Mouse (Mus musculus): ENCODE measurements at regions not wholly inside any gene's neighbourhood (a gene's known extent, or its start where the extent isn't known, plus 50 kb on each side); places are given as distances from the start of the nearest gene placed in this dataset.

DNA sequence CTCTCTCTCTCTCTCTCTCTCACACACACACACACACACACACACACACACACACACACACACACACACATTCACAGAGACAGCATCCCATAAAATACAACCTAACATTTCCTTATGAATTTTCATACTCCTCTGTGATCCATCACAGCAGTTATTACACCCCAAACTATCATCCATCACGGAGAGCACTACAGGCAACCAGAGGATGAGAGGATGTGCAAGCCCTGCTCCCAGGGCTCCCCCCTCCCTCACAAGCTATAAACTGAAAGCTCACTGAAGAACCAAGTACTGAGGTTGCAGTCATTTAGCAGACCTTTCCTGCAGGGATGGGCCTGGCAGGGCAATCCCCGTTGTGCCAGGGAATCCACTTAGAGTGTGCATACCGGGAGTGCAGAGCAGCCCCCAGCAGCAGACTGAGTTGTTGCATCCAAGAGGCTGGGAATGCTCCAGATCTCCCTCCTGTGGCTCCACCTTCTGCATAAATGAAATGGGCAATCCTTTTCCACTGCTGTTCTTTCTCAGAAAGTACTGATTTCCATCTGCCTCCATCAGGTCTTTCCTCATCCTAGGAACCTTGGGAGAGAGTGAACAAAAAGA, 283.4 kb downstream of the Psat1 start:
- no peak for DNase-seq (ENCODE audit: extremely low spot score in 1 of 2, low spot score in 1 of 2)

GRCm38 (mm10) chr19:15658611-15659010, 288.5 kb downstream of the Psat1 start:
- no peak for DNase-seq (ENCODE audit: extremely low spot score in 1 of 2, low spot score in 1 of 2)

DNA sequence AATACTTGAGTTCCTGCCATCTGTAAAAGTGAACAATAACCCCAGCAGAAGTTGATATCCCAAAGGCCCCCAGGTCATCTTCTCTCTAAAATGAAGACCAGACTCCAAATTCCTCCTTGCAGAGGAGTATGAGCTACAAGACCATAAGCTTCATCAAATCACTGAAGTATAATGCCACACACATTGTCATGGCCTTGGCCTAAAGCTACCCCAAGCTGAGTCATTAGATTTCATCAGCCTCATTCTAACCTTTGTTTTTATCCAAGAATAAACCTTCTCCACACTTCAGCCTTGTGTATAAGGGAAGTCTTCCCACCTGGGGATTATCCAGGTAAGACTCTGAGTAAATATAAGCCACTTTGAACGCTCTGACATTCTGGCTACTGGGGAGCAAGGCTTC, 289.3 kb downstream of the Psat1 start:
- DNase-seq (ENCODE audit: extremely low spot score in 1 of 2, low spot score in 1 of 2): no peak

DNA sequence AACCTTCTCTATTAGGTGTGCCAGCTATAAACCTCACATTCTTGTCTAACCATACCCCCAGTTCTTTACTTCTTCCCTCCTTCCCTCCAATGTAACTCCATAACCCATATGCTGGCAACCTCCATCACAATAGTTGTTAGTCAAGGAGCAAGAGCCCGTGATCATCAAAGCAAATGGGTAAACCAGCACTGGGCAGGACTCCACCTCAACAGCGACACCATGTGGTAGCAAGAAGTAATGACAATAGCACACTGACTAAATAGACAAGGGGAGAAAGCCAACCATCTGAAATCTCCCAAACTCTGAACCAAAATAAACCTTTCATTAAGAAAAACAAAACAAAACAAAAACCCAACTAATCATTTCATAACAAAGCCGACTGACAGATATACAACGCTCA, 297.8 kb downstream of the Psat1 start:
- DNase-seq (ENCODE audit: extremely low spot score in 1 of 2, low spot score in 1 of 2): peak in 1 of 2 experiments; percentile 48

DNA sequence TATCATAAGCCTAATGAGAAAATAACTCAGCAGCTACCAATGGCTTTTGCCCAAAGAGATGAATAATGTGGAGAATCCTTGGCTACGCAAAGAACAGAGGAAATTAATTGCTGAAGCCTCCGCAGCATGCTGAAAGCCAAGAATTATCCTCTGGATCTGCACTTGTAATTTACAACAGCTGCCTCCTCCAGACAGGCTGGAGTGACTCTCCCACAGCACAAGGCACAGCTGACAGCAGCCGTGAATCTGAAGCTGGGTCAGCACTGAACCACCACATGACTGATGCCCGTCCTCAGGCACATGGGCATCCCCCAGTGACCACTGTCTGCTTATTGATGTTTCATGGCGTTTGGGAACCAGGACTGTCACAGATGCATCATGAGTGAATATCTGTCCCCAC, 299.8 kb downstream of the Psat1 start:
- peak in 1 of 2 experiments; percentile 9 for DNase-seq (ENCODE audit: extremely low spot score in 1 of 2, low spot score in 1 of 2)

DNA sequence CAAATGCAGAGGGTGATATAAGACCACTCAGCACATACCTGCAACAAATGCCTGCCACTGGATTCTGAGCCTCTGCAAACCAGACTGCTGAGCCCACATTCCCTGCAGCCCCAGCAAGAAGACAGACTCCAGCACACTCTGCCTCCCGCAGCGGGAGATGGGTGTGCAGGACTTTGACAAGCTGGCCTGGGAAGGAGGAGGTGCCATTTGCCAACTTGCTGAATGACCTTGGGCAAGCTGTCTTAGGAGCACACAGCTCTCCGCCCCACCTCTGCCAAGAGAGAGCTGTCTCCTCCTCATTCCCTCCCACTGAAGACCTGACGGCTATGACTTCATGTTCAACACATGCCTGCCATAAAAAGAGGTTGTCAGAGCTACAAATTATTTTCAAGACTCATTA, 302.4 kb downstream of the Psat1 start:
- no peak for DNase-seq (ENCODE audit: extremely low spot score in 1 of 2, low spot score in 1 of 2)

DNA sequence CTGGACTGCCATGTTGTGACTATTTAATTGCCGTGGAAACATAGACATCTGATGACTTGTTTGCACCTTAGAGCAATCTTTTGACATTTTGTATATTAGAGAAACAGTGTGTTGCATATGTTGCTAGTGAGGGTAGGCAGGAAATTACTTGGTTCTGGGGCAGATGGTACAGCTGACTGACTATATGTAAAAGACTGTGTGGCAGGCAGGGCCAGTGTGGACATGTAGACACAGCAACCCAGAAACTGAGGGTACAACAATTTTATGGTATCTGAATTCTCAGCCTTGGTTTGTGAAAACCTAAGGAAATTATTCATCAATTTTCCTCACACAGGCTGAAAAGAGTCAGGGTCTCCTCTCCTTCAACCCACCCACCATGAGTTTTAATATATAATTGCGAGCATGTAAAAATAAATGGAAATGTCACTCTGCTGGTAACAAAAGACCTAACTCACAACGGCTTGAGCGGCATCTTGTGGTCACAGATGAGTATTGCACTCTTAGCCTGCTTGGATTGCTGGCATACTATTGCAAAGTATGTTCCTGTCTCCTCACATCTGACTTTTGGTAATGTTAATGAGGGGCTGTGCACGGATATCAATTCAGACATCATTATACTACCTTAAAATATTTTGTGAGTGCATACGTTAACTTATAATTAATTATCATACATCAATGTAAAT, 329.8 kb downstream of the Psat1 start:
- peak; percentile 44 to 78 for DNase-seq (ENCODE audit: extremely low spot score in 1 of 2, low spot score in 1 of 2)

DNA sequence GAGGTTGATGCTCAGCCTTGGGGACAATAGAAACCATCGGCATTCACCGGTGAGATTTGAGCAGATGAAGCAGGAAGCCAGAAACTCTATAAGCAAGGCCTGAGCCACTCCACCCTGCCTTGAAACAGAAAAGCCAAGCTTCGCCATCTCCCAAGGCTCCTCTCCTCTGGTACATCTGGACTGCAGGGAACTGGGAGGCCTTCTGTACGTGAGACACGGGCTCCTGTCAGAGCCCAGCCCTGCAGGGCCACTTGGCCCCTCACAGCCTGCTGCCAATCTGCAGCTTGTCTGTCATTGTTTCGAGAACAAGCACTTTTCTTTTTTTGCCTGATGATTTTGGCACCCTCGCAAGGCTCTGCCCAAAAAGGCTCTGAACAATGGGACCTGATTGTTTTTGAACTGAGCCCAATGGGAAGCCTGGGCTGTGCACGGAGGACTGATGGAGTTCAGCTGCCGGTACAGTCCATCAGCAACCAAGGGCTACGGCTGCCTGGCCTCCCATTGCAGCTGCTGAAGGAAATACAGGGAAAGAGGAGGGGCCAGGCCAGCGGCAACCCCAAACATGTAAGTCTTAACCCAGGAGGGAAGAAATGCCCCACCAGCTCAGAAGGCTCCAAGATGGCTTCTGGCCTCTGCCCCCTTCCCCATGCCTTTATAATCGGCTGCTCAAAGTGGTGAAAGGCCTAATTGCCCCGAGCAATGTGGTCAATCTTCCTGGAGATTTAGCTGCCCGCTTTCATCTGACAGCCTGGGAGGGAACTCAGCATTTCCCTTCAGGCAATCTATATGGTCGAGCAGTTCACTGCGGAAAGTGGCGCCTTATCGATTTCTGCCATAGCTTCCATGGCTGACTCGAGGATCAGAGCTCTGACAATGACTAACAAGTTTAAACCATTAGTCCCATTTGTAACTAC, 332.2 kb downstream of the Psat1 start:
- DNase-seq (ENCODE audit: extremely low spot score in 1 of 2, low spot score in 1 of 2): no peak

- no peak for DNase-seq (ENCODE audit: extremely low spot score in 1 of 2, low spot score in 1 of 2)
Measured at GRCm38 (mm10) chr19:15611137-15611758, 335.9 kb downstream of the Psat1 start.

DNA sequence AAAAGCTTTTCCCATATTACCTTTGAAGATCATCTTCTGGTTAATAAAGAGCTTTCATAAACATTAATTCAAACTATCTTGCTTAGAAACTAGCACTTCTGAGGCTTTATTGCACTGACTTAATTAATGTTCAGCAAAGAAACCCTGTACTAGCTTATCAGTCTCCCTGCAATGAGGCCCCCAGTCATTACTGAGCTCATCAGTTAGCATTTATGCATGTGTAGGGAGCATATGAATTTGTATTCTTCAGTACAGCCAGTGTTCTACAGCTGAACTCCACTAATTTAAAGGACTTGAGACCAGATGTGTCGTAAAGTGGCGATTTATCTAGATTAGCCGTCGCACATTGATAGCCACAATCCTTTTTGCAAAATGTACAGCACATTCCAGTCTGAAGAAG, 340.7 kb downstream of the Psat1 start:
- no peak for DNase-seq (ENCODE audit: extremely low spot score in 1 of 2, low spot score in 1 of 2)

DNA sequence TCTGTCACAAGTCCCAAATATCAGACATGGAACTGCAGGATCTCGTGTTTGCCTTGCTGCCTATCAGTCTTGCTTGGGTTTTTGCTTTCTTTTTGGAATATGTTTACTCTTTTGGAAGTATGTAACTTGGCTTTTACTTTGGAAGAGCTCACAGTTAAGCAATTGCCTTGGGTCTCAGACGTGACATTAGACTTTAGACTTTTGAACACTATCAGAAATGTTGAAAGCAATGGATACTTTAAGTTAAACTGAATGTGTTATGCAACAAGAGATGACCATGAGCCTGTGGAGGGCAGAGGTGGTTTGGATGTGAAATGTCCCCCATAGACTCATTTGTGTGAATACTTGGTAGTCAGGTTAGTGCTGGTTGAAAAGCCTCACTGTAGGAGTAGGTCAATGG, 354.3 kb downstream of the Psat1 start:
- no peak for DNase-seq (ENCODE audit: extremely low spot score in 1 of 2, low spot score in 1 of 2)

DNA sequence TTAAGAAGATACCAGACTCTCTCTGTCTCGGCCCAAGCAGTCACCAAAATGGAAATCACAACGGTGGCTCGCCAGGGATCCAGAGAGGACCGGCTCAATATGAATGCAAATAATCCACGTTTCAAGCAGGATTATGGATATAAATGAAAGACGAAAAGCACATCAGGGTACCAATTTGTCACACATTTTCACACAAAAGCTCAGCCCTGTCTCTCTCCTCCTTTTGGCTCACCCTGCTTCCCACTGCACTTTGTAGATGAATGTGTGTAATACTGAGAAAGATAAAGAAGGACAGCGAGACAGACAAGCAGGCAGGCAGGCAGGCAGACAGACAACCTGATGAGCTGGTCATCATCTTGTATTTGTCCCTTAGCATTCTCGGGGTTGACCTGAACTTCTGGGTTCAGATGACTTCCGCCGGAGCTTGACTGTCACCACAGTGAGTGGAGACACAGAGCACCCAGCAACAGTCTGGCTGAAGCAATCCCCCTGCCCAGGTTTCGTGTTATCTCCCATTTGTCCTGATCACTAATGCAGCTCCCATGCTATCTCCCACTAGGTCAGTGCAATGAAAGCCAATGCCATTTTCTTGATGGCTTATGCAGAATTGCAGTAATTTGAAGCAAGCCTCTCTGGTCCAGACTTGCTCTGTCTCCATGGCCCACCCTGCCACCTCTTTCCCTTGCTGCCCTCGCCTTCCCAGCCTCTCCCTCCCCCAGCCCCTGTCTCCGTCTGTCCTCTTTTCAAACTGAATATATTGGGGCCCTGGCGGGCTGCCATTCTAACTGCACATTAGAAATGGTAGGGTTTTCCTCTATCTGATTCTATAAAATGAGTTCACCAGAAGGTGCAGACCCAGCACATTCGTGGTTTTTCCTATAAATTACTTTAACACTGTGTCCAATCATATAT, 363.1 kb downstream of the Psat1 start:
- no peak for DNase-seq (ENCODE audit: extremely low spot score in 1 of 2, low spot score in 1 of 2)

- DNase-seq (ENCODE audit: extremely low spot score in 1 of 2, low spot score in 1 of 2): no peak
Measured at GRCm38 (mm10) chr19:15583106-15583781, 363.9 kb downstream of the Psat1 start.

GRCm38 (mm10) chr19:15571204-15571603, 375.9 kb downstream of the Psat1 start:
- no peak for DNase-seq (ENCODE audit: extremely low spot score in 1 of 2, low spot score in 1 of 2)

DNA sequence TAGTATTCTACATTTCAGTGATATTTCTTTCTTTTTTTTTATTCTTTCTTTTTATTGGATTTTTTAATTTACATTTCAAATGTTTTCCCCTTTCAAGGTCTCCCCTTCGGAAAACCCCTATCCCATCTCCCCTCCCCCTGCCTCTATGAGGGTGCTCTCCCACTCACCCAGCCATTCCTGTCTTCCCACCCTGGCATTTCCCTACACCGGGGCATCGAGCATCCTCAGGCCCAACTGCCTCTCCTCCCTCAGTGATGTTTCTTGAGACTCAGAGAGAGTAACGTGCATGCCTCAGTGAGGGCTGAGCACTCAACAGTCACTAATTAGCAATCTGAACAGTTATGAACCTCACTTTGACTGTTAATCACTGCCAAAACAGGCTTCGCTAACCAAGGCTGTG, 385.6 kb downstream of the Psat1 start:
- DNase-seq (ENCODE audit: extremely low spot score in 1 of 2, low spot score in 1 of 2): no peak

DNA sequence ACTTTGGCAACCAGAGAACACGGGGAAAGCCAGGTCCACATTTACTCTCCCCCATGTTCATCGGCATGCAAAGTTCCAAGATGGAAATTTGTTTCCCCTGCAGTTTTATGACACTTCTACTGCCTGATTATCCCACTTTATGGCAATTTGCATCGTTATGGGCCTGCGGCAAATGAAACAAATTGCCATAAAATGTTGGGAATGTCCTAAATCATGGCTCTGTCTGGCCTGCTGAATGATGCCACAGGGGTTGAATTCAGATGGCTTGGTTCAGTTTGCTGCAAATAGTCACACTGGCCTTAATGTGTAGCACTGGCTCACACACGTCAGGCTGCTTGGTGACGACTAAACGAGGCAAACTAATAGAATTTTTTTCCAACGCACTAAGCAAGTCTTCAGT, 393.2 kb downstream of the Psat1 start:
- no peak for DNase-seq (ENCODE audit: extremely low spot score in 1 of 2, low spot score in 1 of 2)

DNA sequence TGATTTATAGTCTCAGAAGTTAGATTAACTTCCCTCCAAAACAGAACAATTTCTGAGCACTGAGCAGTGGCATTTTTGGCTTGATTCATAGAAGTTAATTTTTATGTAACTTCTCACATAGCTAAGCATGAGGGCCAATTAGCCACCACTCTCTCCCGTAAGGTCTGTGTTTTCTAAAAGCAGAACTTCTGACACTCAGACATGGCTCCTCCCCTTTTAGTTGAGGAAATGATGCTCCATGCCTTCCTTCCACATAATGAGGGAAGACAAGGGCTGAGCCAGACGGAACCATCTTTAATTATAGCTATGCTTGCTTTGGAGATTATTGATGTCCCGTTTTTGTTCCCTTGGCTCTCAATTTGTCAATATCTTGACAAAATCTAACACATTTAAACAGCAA, 429.3 kb downstream of the Psat1 start:
- DNase-seq (ENCODE audit: extremely low spot score in 1 of 2, low spot score in 1 of 2): no peak

GRCm38 (mm10) chr19:15516566-15517305, 430.4 kb downstream of the Psat1 start:
- peak in 1 of 2 experiments; percentile 11 for DNase-seq (ENCODE audit: extremely low spot score in 1 of 2, low spot score in 1 of 2)

- DNase-seq (ENCODE audit: extremely low spot score in 1 of 2, low spot score in 1 of 2): no peak
Measured at GRCm38 (mm10) chr19:15513197-15513596, 433.9 kb downstream of the Psat1 start.
